Mouse (Mus musculus) cerebellum, adult 11-12 months (tissue): ENCODE measurements around the gene Nr0b1.

Experiments used
- DNase-seq: peaks from one replicate; pipeline ENCODE4 v3.0.0; 2022

Nr0b1 gene

DNA sequence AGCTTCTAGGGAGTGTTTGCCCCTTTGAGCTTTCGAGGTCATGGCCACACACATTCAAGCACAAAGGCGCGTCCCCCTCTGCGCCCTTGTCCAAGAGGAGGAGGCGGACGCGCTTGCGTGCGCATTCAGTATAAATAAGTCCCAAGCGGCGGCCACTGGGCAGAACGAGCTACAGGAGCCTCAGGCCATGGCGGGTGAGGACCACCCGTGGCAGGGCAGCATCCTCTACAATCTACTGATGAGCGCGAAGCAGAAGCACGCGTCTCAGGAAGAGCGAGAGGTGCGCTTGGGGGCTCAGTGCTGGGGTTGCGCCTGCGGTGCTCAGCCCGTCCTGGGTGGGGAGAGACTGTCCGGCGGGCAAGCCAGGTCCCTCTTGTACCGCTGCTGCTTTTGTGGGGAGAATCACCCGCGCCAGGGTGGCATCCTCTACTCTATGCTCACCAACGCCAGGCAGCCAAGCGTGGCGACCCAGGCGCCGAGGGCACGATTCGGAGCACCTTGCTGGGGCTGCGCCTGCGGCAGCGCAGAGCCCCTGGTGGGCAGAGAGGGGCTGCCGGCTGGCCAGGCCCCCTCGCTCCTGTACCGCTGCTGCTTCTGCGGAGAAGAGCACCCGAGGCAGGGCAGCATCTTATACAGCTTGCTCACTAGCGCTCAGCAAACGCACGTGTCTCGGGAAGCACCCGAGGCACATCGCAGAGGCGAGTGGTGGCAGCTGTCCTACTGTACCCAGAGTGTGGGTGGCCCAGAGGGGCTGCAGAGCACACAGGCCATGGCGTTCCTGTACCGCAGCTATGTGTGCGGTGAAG, at the start of gene Nr0b1:
Nr0b1 (plus strand) TSS at position 151 of the 806 bp plus-strand sequence.
- no peak for DNase-seq

DNA sequence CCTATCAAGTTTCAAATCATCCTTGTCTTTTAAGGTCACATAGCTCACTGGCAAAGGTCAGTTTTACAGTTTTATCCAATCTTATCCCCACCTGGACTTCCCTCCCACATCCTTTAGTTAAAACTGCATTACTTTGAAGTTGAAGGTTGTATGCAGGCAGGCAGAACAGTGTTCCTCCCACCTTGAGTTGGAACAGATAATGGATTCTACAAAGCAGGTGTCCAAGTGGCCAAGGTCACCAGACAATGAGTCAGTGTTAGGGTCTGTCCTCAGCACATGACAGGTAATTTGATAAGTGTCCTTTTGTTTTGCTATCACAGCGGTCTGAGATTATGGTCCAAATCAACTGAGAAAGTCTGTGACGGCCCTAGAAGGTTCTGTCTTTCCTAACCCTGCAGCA, 4.3 kb upstream of the Nr0b1 start:
- no peak for DNase-seq

- DNase-seq, result no peak
Measured at GRCm38 (mm10) chrX:86192420-86192994, 943 bp downstream of the Nr0b1 start.

DNA sequence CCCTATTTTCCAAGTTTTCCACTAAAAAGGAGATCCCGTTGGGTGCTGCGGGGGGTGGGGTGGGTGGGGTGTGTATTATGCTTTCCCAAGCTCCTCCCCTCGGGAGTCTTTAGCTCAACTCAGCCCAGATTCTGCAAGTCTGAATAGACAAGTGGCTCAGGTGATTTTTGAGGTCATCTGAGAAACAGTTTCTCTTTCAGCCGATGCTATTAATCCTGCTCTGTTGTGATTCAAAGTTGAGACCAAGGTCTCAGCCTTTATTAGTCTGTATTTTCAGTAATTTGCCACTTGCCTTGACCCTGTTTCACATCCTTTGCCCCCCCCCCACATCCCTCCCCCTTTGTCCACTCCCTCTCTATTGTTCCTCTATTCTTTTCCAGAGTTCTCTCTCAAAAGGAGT, 1.8 kb downstream of the Nr0b1 start:
- DNase-seq, result no peak

DNA sequence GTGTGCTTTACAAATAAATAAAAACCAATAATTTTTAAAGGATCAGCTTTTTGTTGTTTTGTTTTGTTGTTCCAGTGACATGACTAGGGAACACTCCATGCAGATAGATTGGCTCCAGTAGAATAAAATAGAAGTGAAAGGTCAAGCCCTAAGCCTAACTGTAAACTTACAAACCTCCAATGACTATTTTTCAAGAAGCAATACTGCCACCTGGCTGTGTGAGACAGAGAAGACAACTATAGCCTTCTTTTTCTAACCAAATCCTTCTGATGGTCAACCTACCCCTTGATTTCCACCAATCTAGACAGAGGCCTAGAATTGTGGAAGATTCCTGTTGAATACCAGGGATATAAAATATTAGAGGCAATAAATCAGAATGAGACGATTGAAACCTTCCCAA, 45.7 kb downstream of the Nr0b1 start:
- no peak for DNase-seq
